Mouse (Mus musculus) heart, adult 2 months (tissue): ENCODE results near the gene Rps7.

ENCODE experiments used
- CTCF ChIP-seq: fragments of 200-600 bp; IDR thresholded peaks from 2 replicates; pipeline ENCODE4 v1.8.1; 2022; ENCODE audit warnings: antibody characterized with exemption, mild to moderate bottlenecking, moderate library complexity
- EP300 ChIP-seq: fragments of 200-500 bp; IDR thresholded peaks from 2 replicates; pipeline ENCODE4 v1.6.1; 2011; ENCODE audit warnings: low read depth, low read length, control low read depth; ENCODE audit not compliant: insufficient read depth
- POLR2A ChIP-seq: fragments of 200-500 bp; IDR thresholded peaks from 2 replicates; pipeline ENCODE4 v1.6.1; 2011; ENCODE audit warnings: mild to moderate bottlenecking, low read depth, low read length, control low read depth; ENCODE audit not compliant: insufficient read depth

DNA sequence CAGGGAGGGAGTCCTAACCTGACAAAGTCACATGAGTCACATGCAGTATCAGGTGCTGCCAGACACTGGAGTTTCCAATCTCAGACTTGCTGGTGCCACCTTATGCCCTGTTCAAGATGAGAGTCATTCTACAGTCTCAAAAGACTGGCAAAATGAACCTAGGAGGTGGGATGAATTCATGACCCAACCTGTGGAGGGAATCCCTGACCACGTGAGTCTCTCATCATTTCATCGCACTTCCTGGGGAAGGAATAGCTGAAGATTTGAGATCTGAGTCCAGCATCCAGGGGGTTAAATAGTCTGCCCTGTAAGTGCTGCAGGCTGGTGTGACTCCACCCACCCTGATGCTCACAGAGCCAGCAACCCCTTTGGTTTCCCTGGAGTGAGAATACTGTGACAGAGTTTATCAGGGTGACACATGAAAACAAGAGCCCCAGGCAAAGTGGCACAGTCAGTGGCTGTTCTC, 37.2 kb downstream of the Rps7 start:
- TF ChIP-seq POLR2A, result no peak
- TF ChIP-seq EP300, result no peak
- no peak for TF ChIP-seq CTCF
